Mouse (Mus musculus) lung, adult 10 weeks (tissue): ENCODE data around the gene Camsap2. TPM values are rescaled to one million over a fixed set of nuclear protein-coding genes. Genes with fewer than 3 reads are reported as not detected.

Experiments
- polyA plus RNA-seq: library from polyadenylated mRNA; stranded (reverse); fragments of 350-450 nt; fragmentation: Illumina TruSeq; extraction: RNeasy Lipid Tissue Mini Kit (QIAGEN cat#74804); gene quantifications from one replicate; pipeline ENCODE4 v1.2.3, GENCODE M21; 2014; ENCODE audit warnings: low read depth, low replicate concordance; ENCODE audit not compliant: insufficient read depth

Camsap2 gene
- 12.1 TPM for polyA plus RNA-seq

GRCm38 (mm10) chr1:136345454-136346372, at the start of gene Camsap2:
Gene Camsap2, minus strand, starts transcription at chr1:136346104.

GRCm38 (mm10) chr1:136260635-136261238, 85.2 kb downstream of the Camsap2 start, which contains the start of gene Gpr25:
Gene Gpr25, minus strand, starts transcription at chr1:136260873.

GRCm38 (mm10) chr1:136233892-136234594, 111.9 kb downstream of the Camsap2 start, which contains the start of gene Inava:
Gene Inava, minus strand, starts transcription at chr1:136234264.

Other genes with a start within 250 kb of the Camsap2 start
- 3.2 TPM for gene Kif21b, start 214.7 kb downstream of the Camsap2 start, polyA plus RNA-seq
- gene Mroh3, start 133.3 kb downstream of the Camsap2 start, polyA plus RNA-seq: not detected
- 0.94 TPM for gene Inava, start 111.8 kb downstream of the Camsap2 start, polyA plus RNA-seq
- not detected for gene Gpr25, start 85.2 kb downstream of the Camsap2 start, polyA plus RNA-seq
- gene Ddx59, start 69.2 kb upstream of the Camsap2 start, polyA plus RNA-seq: 4.2 TPM
- 0.12 TPM for gene Kif14, start 120.2 kb upstream of the Camsap2 start, polyA plus RNA-seq